Mouse (Mus musculus) C3H10T1/2 (cell line): ENCODE measurements around the gene Nploc4. TPM values are rescaled to one million over a fixed set of nuclear protein-coding genes. Genes with fewer than 3 reads are reported as not detected.

Experiments used
- polyA plus RNA-seq, 2 experiments: library from polyadenylated mRNA; unstranded; fragments of >200 nt; fragmentation: generic; extraction: Trizol; gene quantifications; one replicate each; pipeline ENCODE4 v1.2.1; 2012; ENCODE audit warnings: missing spikeins in 2 of 2

Gene Nploc4
- polyA plus RNA-seq, result 10 to 100 TPM; 34.7 to 46.1 TPM

GRCm38 (mm10) chr11:120437152-120437856, at the start of gene Nploc4:
Gene Nploc4, minus strand, starts transcription at chr11:120437708.

DNA sequence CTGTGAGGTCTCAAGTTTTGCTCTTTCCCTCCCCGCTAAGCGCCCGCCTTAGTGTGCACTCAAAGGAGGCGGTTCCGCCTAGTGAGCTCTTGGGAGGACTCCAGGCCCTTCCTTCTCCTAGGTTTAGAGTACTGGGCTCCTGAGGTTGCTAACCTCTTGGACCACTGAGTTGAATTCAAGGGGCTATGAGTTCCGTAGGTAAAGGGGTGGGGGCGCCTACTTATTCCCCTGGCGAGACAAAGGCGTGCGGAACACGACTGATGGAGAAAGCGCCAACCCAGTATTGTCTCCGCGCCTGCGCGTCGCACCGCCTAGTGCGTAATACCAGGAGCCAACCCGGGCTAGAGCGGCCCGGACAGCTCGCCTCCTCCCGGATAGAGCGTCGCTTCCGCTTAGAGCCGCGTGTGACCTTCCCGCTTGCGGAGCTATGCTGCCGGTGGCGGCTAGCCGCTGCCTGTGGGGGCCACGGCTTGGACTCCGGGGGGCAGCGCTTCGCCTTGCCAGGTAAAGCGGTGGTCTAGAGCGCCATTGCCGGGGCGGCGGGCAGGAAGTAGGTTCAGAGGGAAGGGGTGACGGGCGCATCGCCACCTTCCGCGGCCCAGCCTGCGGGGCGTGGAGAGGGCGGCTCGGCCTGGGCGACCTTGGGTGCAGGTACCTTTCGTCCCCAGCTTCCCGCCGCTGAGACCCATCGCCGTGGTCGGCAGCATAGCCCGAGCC, 46.9 kb upstream of the Nploc4 start, which contains the start of gene Mrpl12:
TSS of gene Mrpl12 (plus strand) at position 349 of the 717 bp plus-strand sequence.

DNA sequence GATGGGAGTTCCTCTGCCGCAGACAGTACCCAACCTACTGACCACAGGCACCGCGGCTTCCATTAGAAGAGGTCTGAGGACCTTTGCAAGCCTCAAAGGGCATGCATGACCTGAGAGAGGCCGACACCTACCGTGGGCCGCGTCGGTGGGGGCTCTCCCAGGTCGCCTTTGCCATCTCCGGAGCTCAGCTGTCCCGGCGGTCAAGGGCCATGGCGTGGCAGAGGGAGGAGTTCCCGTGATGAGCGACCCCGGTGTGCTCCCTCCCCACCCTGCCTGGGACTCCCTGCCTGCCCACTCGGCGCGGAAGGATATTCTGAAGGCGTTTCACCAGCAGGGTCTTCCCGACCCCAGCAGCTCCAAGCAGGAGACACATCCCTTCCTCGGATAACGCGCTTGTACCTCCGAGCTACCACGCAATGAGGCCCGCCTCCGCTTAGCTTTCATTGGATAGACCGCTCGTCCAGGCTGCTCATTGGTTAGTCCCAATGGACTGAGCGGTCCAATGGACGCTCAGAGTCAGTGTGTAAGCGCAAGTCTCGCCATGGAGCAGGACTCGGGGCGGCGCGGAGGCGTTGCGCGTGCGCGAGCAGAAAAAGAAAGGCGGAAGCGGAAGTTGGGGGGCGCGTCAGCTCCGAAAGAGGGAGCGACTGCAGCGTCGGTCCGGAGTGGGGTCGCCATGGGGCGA, 29.7 kb upstream of the Nploc4 start, which contains the start of gene Arl16:
TSS of gene Arl16 (minus strand) at position 557 of the 685 bp plus-strand sequence.

DNA sequence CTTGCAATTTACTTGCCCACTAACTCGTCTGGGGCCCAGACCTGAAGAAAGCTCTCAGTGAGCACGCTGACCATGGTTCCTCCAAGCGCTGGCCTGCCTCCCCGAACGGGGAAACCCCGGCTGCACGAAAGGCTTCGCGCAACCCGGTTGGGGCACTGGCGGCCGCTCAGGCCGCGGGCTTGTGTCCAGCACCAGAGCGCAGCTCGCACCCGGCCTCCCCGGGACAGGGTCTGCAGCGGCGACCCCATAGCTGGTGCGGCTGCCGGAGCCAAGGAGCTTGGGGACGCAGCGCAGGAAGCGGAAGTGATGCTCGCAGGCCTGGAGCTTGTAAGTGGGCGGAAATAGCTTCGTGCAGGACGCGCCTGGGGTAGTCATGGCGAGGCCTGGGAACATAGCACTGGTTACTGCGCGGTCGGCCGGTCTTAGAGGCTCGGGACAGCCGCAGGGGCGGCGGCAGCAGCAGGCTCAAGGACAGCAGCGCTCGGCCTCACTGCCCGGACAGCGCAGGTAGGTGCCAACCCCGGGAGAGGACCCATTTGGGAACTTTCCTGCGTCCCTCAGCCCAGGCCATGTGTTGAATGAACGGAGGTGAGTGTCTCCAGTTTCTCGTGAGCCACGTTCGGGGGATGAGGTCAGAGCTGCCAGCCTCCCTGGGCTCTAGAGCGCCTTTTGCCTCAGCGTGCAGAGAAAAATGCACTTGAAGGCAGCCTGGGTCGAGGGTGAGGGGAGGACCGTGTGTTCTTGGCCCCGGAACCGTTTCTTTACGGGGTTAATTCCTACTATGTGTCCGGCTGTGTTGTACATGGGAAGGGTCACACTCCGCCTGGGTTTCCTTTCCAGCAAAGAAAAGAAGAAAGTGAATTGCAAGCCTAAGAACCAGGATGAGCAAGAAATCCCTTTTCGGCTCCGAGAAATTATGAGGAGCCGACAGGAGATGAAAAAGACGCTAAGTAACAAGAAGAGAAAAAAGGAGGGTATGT, 20.6 kb upstream of the Nploc4 start, which contains the start of the genes Oxld1 and Ccdc137:
TSS of gene Oxld1 (minus strand) at position 297 of the 980 bp plus-strand sequence.
TSS of gene Ccdc137 (plus strand) at position 344 of the 980 bp plus-strand sequence.

DNA sequence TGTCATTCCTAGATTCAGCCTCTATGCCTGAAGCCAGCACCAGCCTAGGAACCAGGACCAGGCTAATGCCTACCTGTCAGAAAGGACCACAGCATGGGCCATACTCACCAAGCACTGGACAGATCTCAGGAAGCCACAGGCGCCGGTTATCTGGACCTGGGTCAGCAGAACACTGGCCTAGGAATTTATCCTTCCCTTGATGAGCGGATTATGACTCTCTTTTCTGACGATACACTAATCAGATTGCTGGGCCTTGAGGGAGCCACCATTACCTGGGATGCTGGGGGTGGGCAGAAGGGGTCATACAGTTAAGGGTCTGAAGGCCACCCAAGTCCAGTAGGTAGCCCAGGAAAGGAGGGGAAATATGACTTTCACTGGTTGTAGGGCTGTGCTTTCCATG, 15.8 kb upstream of the Nploc4 start, which contains the start of gene Pde6g:
TSS of gene Pde6g (minus strand) at position 195 of the 400 bp plus-strand sequence.

DNA sequence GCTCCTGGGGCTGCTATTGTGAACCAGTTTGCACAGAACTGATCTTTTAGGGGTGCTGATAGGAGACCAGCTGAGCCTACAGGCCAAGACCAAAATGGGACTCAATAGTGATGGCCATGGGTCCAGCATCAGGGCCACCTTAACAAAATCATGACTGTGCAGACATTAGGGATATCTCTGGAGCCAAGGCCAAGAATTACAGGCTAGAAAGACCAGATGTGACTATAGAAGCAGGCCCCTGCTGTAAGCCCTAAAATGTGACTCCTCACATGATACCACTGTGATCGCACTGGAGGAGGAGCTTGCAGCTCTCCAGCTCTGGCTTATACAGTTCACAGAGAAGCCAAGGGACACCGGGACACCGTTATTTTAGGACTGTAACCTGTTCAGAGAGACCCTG, 4.8 kb upstream of the Nploc4 start, which contains the start of gene Tspan10:
TSS of gene Tspan10 (plus strand) at position 301 of the 400 bp plus-strand sequence.

DNA sequence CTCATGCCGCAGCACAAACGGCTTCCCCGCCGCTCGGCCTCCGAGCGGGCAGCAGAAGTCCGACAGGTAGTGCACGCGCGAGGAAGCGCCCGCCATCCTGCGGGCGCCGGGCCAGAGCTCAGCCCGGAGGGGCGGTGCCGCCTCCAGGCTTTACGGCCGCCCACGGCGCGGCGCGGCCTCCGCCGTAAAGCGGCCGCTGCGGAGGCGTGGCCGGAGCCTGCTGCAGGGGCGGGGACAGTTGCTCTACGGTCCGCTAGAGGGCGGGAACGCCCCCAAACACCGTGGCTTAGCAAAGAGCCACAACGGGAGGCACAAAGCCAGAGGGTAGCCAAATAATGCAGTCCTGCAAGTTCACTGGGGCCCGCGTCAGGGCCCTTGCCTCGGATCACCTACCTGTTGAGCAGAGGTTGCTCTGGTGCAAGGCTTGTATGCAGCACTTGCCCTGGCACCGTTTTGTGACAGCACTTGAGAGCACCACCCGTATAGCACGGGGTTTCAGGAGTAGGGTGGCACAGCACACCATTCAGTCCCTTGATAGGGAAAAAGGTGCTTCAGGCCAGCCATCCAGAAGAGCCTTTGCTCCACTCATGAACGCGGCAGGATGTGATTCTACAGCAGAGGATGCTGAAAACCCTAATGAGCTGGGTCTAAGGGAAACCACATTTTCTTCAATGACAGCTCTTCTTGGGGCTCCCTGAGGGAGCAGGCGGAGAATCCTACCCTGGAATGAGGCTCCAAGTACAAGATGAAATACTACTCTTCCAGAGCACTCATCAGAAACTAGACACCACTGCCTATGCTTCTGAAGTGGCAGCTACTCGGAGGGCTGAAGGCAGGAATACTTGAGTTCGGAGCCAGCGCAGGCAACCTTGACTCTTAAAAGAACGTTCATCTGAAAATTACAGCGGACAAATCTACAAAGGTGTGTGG, 58.6 kb downstream of the Nploc4 start, which contains the start of gene Faap100:
TSS of gene Faap100 (minus strand) at position 154 of the 930 bp plus-strand sequence.

DNA sequence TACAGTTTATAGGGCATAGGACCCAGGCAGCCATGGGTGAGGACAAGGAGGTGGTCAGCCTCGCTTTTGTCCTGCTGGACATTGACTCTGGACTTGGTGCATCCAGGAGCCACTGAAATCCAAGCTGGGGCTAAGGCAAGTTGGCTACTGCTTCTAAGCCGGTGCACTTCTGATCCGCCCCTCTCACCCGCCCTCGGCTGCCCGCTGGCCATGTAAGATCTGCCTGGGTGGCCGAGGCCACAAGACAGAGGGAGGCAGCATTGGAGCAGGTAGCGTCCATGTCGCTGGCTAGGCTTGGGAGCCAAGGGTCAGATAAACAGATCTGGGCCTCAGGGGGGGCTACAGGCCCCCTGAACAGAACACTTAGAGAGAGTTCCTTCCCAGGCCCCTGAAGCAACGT, 76.2 kb downstream of the Nploc4 start, which contains the start of gene Fscn2:
TSS of gene Fscn2 (plus strand) at position 240 of the 400 bp plus-strand sequence.

DNA sequence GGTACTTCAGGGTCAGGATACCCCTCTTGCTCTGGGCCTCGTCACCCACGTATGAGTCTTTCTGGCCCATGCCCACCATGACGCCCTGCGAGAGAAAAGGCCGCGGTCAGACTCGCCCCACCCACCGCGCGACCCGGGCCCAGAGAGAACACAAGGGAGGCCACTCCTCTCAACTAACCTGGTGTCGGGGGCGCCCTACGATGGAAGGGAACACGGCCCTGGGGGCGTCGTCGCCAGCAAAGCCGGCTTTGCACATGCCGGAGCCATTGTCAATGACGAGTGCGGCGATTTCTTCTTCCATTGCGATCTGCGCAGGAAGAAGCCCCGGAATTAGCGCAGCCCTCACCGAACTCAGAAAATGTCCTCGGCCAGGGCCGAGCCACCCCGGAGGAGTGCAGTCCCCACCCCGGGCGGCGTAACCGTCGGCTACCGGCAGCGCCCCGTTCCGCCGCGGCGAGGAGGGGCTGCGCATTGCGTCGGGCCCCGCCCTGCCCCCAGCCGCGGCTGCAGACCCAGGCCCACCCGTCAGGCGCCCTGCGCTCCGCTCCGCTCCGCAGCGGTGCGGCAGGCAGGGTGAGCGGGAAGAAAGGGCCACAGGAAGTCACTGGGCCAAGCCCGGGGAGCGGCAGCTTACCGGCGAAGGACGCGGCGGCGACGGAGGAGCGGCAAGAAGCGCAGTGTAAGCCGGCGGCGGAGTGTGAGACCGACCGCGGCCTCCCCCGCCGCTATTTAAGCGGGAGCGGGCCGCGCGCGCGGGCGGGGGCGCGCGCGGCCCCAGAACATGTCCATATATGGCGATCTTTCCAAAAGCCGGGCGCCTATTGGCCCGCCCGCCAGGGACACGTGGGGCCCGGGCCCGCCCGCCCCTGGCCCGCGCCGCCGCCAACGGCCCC, 89.5 kb downstream of the Nploc4 start, which contains the start of gene Actg1:
TSS of gene Actg1 (minus strand) at position 752 of the 893 bp plus-strand sequence.

Other genes starting within 250 kb of the Nploc4 start
- 10 to 100 TPM in 1 of 2 experiments, 1 to 10 TPM in 1; 4.5 to 19.3 TPM for gene Bahcc1, start 204.8 kb downstream of the Nploc4 start, polyA plus RNA-seq
- 1,000 to 10,000 TPM; 3,031 to 5,204 TPM for gene Actg1, start 89.2 kb downstream of the Nploc4 start, polyA plus RNA-seq
- gene Fscn2, start 76.2 kb downstream of the Nploc4 start, polyA plus RNA-seq, result under 1 TPM; 0.45 to 0.54 TPM
- 10 to 100 TPM; 28.8 to 30.5 TPM for gene Faap100, start 58.9 kb downstream of the Nploc4 start, polyA plus RNA-seq
- under 1 TPM in 1 of 2 experiments, not detected in 1; 0.02 TPM for gene Tspan10, start 4.9 kb upstream of the Nploc4 start, polyA plus RNA-seq
- gene Pde6g, start 15.8 kb upstream of the Nploc4 start, polyA plus RNA-seq, result 1 to 10 TPM in 1 of 2 experiments, under 1 TPM in 1; 0.06 to 1.0 TPM
- 10 to 100 TPM; 18.6 to 34.7 TPM for gene Oxld1, start 20.4 kb upstream of the Nploc4 start, polyA plus RNA-seq
- gene Ccdc137, start 20.4 kb upstream of the Nploc4 start, polyA plus RNA-seq, result 10 to 100 TPM in 1 of 2 experiments, 1 to 10 TPM in 1; 7.9 to 22.4 TPM
- 10 to 100 TPM; 29.8 to 44.2 TPM for gene Arl16, start 29.9 kb upstream of the Nploc4 start, polyA plus RNA-seq
- gene Mrpl12, start 46.9 kb upstream of the Nploc4 start, polyA plus RNA-seq, result 100 to 1,000 TPM; 146 to 509 TPM
- gene Slc25a10, start 54.1 kb upstream of the Nploc4 start, polyA plus RNA-seq, result 100 to 1,000 TPM; 118 to 126 TPM
- under 1 TPM in 1 of 2 experiments, not detected in 1; 0.08 TPM for gene Gcgr, start 93.0 kb upstream of the Nploc4 start, polyA plus RNA-seq
- 100 to 1,000 TPM; 245 to 382 TPM for gene Mcrip1, start 112.0 kb upstream of the Nploc4 start, polyA plus RNA-seq
- under 1 TPM; 0.25 to 0.63 TPM for gene Ppp1r27, start 113.4 kb upstream of the Nploc4 start, polyA plus RNA-seq
- gene P4hb, start 135.5 kb upstream of the Nploc4 start, polyA plus RNA-seq, result 1,000 to 10,000 TPM in 1 of 2 experiments, 100 to 1,000 TPM in 1; 703 to 1,073 TPM
- 1,000 to 10,000 TPM; 1,146 to 2,128 TPM for gene Arhgdia, start 143.9 kb upstream of the Nploc4 start, polyA plus RNA-seq
- 100 to 1,000 TPM; 130 to 156 TPM for gene Alyref, start 160.7 kb upstream of the Nploc4 start, polyA plus RNA-seq
- gene Anapc11, start 160.7 kb upstream of the Nploc4 start, polyA plus RNA-seq, result 100 to 1,000 TPM; 274 to 500 TPM
- 1 to 10 TPM in 1 of 2 experiments, under 1 TPM in 1; 0.29 to 1.2 TPM for gene Npb, start 170.8 kb upstream of the Nploc4 start, polyA plus RNA-seq
- 10 to 100 TPM; 34.5 to 72.4 TPM for gene Pcyt2, start 180.2 kb upstream of the Nploc4 start, polyA plus RNA-seq
- gene Sirt7, start 187.5 kb upstream of the Nploc4 start, polyA plus RNA-seq, result 10 to 100 TPM; 18.6 to 29.5 TPM
- 10 to 100 TPM; 11.2 to 27.5 TPM for gene Mafg, start 195.9 kb upstream of the Nploc4 start, polyA plus RNA-seq
- 10 to 100 TPM; 15.8 to 35.0 TPM for gene Pycr1, start 206.1 kb upstream of the Nploc4 start, polyA plus RNA-seq
- not detected for gene Myadml2, start 210.4 kb upstream of the Nploc4 start, polyA plus RNA-seq
- 1 to 10 TPM; 5.1 to 6.4 TPM for gene Notum, start 223.5 kb upstream of the Nploc4 start, polyA plus RNA-seq
- gene Aspscr1, start 235.3 kb upstream of the Nploc4 start, polyA plus RNA-seq, result 100 to 1,000 TPM; 116 to 219 TPM